ENCODE assay signal across 1 mouse cellular context in the genomic region with DNA sequence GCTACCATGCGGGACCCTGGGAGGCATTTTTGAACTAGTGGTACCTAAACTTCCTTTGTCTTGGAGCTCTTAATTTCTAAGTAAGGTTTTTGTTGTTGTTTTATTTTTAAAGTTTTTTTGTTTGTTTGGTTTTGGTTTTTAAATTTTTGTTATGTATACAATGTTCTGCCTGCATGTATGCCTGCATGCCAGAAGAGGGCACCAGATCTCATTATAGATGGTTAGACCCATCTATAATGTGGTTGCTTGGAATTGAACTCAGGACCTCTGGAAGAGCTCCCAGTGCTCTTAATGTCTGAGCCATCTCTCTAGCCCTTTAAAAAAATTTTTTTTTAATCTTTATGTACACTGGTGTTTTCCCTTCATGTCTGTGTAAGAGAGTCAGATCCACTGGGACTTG.
TF ChIP-seq lines count a peak whose summit lies in the region.

No protein-coding gene starts in this region.

TF ChIP-seq in ES-E14, 5 proteins besides CTCF, POLR2A, EP300 and RAD21:
- TF ChIP-seq HCFC1 (IDR thresholded peaks at IDR 0.05; ENCODE audit: borderline replicate concordance, insufficient read depth, low read length) = no peak
- TF ChIP-seq CHD2 (IDR thresholded peaks at IDR 0.05; ENCODE audit: low read depth, low read length) = no peak
- TF ChIP-seq ZC3H11A (IDR thresholded peaks at IDR 0.05; ENCODE audit: borderline replicate concordance, low read depth, low read length) = no peak
- TF ChIP-seq MAFK (IDR thresholded peaks at IDR 0.05; ENCODE audit: insufficient read depth, low read depth, low read length) = no peak
- TF ChIP-seq ZNF384 (IDR thresholded peaks at IDR 0.05; ENCODE audit: low read depth, low read length) = no peak
